Comparison of ENCODE assay signal across 21 mouse cellular contexts in the genomic region with DNA sequence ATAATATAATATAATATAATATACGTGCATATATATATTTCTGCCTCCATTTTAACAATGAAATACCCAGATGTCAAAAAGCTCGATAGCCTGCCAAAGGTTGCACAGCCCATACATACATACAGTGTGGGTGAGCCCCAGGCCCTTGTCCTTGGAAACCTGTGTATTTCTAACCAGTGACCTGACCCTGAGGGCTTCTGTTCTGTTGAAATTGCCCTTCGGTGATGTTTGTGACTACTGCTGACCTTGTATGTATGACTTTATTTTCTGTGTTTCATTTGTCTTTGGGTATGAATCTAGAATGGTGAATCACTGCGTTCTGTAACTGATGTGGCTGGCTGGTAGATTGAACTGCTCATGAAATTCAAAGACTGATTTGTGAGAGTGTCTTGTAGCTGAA. TPM values are rescaled to one million over a fixed set of nuclear protein-coding genes. Genes with fewer than 3 reads are reported as not detected.
DNase-seq lines count a peak whose midpoint lies in the region; ATAC-seq and TF ChIP-seq lines count a peak whose summit lies in the region.
"Had no signal": no experiment of that assay in that cellular context is flagged by ENCODE, and none has a peak within 500 bp of the region (broad histone marks: within the 10 kb centered on the region; RNA-seq: fewer than 3 reads in every experiment).

No protein-coding gene starts in this region.

- TF ChIP-seq CTCF in liver, adult 2 months (IDR thresholded peaks at IDR 0.05; ENCODE audit: low read depth, low read length) = no peak
- TF ChIP-seq CTCF in liver, postnatal 0 days (IDR thresholded peaks at IDR 0.05; ENCODE audit: low read depth) = no peak

- 0 out of 2 replicates have a peak, but pooled peaks have one; percentile 3 for ATAC-seq in limb, embryonic 11.5 days (ENCODE audit: insufficient number of reproducible peaks, low FRiP score, low TSS enrichment, low read depth)
- no peak for ATAC-seq in liver, postnatal 0 days
- ATAC-seq: activated CD4-positive, CD25-positive, alpha-beta regulatory T cell, adult 4 months; CD4-positive, CD25-positive, alpha-beta regulatory T cell, adult 4 months; Patski had no signal

- no peaks in the 10 kb centered on the region for H3K36me3 ChIP-seq in limb, embryonic 11.5 days (ENCODE audit: control insufficient read depth, insufficient read depth, low read length)
- no peaks in the 10 kb centered on the region for H3K36me3 ChIP-seq in limb, embryonic 10.5 days
- H3K36me3 ChIP-seq in liver, adult 2 months (ENCODE audit: control insufficient read depth, insufficient read depth, low read length) = peaks cover 2% of the 10 kb centered on the region; the same call in 1 of the 2 replicates
- H3K36me3 ChIP-seq in liver, postnatal 0 days (replicated peaks; ENCODE audit: insufficient read depth, low read length) = no peaks in the 10 kb centered on the region
- H3K36me3 ChIP-seq: G1E had no signal

- no peaks in the 10 kb centered on the region for H3K27me3 ChIP-seq in limb, embryonic 11.5 days (ENCODE audit: control insufficient read depth, insufficient read depth, low read length)
- no peaks in the 10 kb centered on the region for H3K27me3 ChIP-seq in limb, embryonic 10.5 days (ENCODE audit: low read depth, poor library complexity, severe bottlenecking)
- no peaks in the 10 kb centered on the region for H3K27me3 ChIP-seq in liver, adult 2 months (ENCODE audit: control insufficient read depth, insufficient read depth, low read length)
- H3K27me3 ChIP-seq in liver, postnatal 0 days (ENCODE audit: insufficient read depth, low read length) = no peaks in the 10 kb centered on the region
- H3K27me3 ChIP-seq: CH12.LX, Patski had no signal

- peaks cover 28% of the 10 kb centered on the region; the same call in 1 of the 2 replicates for H3K79me2 ChIP-seq in liver, adult 2 months (ENCODE audit: control insufficient read depth, insufficient read depth, low read length)

- WGBS in limb, embryonic 11.5 days = 96% methylated on average over 4 of the region's 4 CpGs
- 93% methylated on average over 4 of the region's 4 CpGs for WGBS in limb, embryonic 10.5 days
- WGBS in liver, adult 2 months = 71% methylated on average over 4 of the region's 4 CpGs
- 77% methylated on average over 4 of the region's 4 CpGs for WGBS in liver, postnatal 0 days (ENCODE audit: insufficient replicate concordance)

- no peak overlapping the region for H3K4me2 ChIP-seq in limb, embryonic 11.5 days (ENCODE audit: low read depth, severe bottlenecking)
- no peak overlapping the region for H3K4me2 ChIP-seq in liver, postnatal 0 days (ENCODE audit: low read depth, low read length)

- no peak overlapping the region for H3K27ac ChIP-seq in limb, embryonic 11.5 days (replicated peaks; ENCODE audit: low read depth, low read length)
- H3K27ac ChIP-seq in limb, embryonic 10.5 days = no peak overlapping the region
- peak overlapping the region; percentile 68 for H3K27ac ChIP-seq in liver, adult 2 months (replicated peaks; ENCODE audit: insufficient read depth, low read depth, low read length)
- H3K27ac ChIP-seq in liver, postnatal 0 days (ENCODE audit: low read depth) = no peak overlapping the region

- H3K4me3 ChIP-seq in limb, embryonic 11.5 days (ENCODE audit: low read depth, low read length) = no peak overlapping the region
- no peak overlapping the region for H3K4me3 ChIP-seq in limb, embryonic 10.5 days
- H3K4me3 ChIP-seq in liver, adult 2 months (ENCODE audit: insufficient read depth, low read depth, low read length) = no peak overlapping the region
- no peak overlapping the region for H3K4me3 ChIP-seq in liver, postnatal 0 days (ENCODE audit: low read depth, low read length)

- DNase-seq in adrenal gland, adult 2 months = peak; percentile 56
- no peak for DNase-seq in adrenal gland, postnatal 10 days
- DNase-seq in limb, embryonic 11.5 days (ENCODE audit: low spot score) = no peak
- DNase-seq in limb, embryonic 10.5 days (ENCODE audit: low spot score) = no peak
- DNase-seq in liver, adult 2 months (ENCODE audit: extremely low read depth, low read depth, low spot score) = no peak
- DNase-seq in liver, postnatal 0 days = no peak
- DNase-seq: adrenal gland, adult 8-10 months; adrenal gland, postnatal 14 days; adrenal gland, postnatal 25 days; adrenal gland, postnatal 36 days; B cell, adult 2 months; cerebellum, adult 11 months; cerebellum, adult 11-12 months; cerebellum, adult 18-20 months; cerebellum, adult 2 months; cerebellum, adult 8-10 months had no signal

- no peak overlapping the region for H3K9ac ChIP-seq in limb, embryonic 11.5 days (ENCODE audit: low read length)
- no peak overlapping the region for H3K9ac ChIP-seq in liver, adult 2 months (ENCODE audit: low read depth, low read length)
- no peak overlapping the region for H3K9ac ChIP-seq in liver, postnatal 0 days (replicated peaks)

- no peaks in the 10 kb centered on the region for H3K9me3 ChIP-seq in limb, embryonic 11.5 days (ENCODE audit: control insufficient read depth, low read length)
- no peaks in the 10 kb centered on the region for H3K9me3 ChIP-seq in limb, embryonic 10.5 days (replicated peaks)
- H3K9me3 ChIP-seq in liver, postnatal 0 days (ENCODE audit: low read length) = no peaks in the 10 kb centered on the region
- H3K9me3 ChIP-seq: G1E had no signal

- TF ChIP-seq EP300 in liver, postnatal 0 days (IDR thresholded peaks at IDR 0.05; ENCODE audit: low read depth) = no peak

- H3K4me1 ChIP-seq in limb, embryonic 11.5 days (ENCODE audit: control insufficient read depth, insufficient read depth, low read length) = no peaks in the 10 kb centered on the region; the same call in 1 of the 2 replicates
- peaks cover 11% of the 10 kb centered on the region; the same call in 1 of the 2 replicates for H3K4me1 ChIP-seq in limb, embryonic 10.5 days
- peaks cover 29% of the 10 kb centered on the region for H3K4me1 ChIP-seq in liver, adult 2 months (ENCODE audit: control insufficient read depth, insufficient read depth, low read length)
- H3K4me1 ChIP-seq in liver, postnatal 0 days (ENCODE audit: insufficient read depth) = peaks cover 3% of the 10 kb centered on the region; the same call in 1 of the 2 replicates

- TF ChIP-seq POLR2A in liver, adult 2 months (IDR thresholded peaks at IDR 0.05; ENCODE audit: extremely low read depth, insufficient read depth, low read length) = no peak

RNA-seq across cellular contexts. Expression of gene Lgr4, which starts 49.4 kb away (rescaled TPM):
- 100 to 1,000 TPM; 123 to 227 TPM for total RNA-seq in adrenal gland, adult 2 months (2021)
- polyA plus RNA-seq in adrenal gland, adult 2 months (2012; rRNA removed) = 27.7 and 57.6 TPM in 2 replicates
- total RNA-seq in adrenal gland, postnatal 10 days (2021) = 10 to 100 TPM; 70.3 to 71.4 TPM
- polyA plus RNA-seq in limb, embryonic 11.5 days (2014; fragmentation: Nextera tagmentation; extraction: Ambion mirVana) = 14.8 and 15.1 TPM in 2 replicates
- polyA plus RNA-seq in limb, embryonic 10.5 days (2016; fragmentation: Nextera tagmentation; extraction: Ambion mirVana) = 9.0 and 10.6 TPM in 2 replicates
- 53.9 and 61.8 TPM in 2 replicates for total RNA-seq in liver, adult 2 months (2014; rRNA removed)
- polyA plus RNA-seq in liver, adult 2 months (2012; rRNA removed) = 16.9 and 19.3 TPM in 2 replicates
- 3.9 and 4.2 TPM in 2 replicates for polyA plus RNA-seq in liver, postnatal 0 days (2015; fragmentation: Nextera tagmentation; extraction: Ambion mirVana)

RNA-seq across cellular contexts. Expression of gene Ccdc34, which starts 50.8 kb away (rescaled TPM):
- total RNA-seq in adrenal gland, adult 2 months (2021) = 1 to 10 TPM; 6.5 to 7.3 TPM
- polyA plus RNA-seq in adrenal gland, adult 2 months (2012; rRNA removed) = 6.9 and 9.6 TPM in 2 replicates
- 10 to 100 TPM; 13.8 to 16.7 TPM for total RNA-seq in adrenal gland, postnatal 10 days (2021)
- 68.2 and 68.8 TPM in 2 replicates for polyA plus RNA-seq in limb, embryonic 11.5 days (2014; fragmentation: Nextera tagmentation; extraction: Ambion mirVana)
- 49.3 and 57.2 TPM in 2 replicates for polyA plus RNA-seq in limb, embryonic 10.5 days (2016; fragmentation: Nextera tagmentation; extraction: Ambion mirVana)
- total RNA-seq in liver, adult 2 months (2014; rRNA removed) = 1.1 and 1.4 TPM in 2 replicates
- polyA plus RNA-seq in liver, adult 2 months (2012; rRNA removed) = 0.61 and 0.66 TPM in 2 replicates
- 14.5 and 14.6 TPM in 2 replicates for polyA plus RNA-seq in liver, postnatal 0 days (2015; fragmentation: Nextera tagmentation; extraction: Ambion mirVana)
